Mouse (Mus musculus) kidney, adult 18-20 months (tissue): ENCODE data around the gene Vtcn1.

Source experiments
- DNase-seq: peaks from one replicate; pipeline ENCODE4 v3.0.0; 2021

Vtcn1 gene

DNA sequence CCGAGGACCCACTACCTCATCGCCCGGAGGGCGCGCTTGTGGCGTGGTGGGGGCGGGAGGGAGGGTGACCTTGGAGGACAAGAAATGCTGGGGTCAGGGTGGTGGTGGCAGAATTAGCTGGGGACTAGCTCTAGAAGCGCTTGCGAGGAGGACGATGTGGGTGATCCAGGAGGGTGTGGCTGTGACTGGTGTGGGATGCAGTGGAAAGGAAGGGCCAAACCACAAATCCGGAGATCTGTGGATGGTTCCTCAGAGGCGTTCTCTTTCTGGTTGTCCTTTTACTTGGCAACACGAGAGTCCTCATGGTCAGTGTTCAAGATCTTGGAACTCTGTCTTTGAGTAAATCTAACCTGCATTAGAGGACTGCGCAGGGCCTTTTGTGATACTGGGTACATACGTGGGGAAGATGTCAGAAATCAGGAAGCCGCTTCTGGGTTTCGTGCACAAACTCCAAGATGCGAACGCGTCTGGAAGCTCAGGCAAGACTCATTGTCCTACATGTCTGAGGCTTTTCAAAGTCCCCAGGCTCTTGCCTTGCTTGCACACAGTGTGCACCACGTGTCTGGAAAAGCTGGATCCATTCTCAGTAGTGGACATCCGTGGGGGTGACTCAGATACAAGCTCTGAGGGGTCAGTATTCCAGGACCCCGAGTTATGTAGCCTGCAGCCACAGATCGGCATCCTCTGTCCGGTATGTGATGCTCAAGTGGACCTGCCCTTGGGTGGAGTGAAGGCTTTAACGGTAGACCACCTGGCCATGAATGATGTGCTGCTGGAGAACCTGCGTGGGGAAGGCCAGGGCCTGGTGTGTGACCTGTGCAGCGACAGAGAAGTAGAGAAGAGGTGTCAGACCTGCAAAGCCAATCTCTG, 97.5 kb downstream of the Vtcn1 start:
- DNase-seq = no peak

DNA sequence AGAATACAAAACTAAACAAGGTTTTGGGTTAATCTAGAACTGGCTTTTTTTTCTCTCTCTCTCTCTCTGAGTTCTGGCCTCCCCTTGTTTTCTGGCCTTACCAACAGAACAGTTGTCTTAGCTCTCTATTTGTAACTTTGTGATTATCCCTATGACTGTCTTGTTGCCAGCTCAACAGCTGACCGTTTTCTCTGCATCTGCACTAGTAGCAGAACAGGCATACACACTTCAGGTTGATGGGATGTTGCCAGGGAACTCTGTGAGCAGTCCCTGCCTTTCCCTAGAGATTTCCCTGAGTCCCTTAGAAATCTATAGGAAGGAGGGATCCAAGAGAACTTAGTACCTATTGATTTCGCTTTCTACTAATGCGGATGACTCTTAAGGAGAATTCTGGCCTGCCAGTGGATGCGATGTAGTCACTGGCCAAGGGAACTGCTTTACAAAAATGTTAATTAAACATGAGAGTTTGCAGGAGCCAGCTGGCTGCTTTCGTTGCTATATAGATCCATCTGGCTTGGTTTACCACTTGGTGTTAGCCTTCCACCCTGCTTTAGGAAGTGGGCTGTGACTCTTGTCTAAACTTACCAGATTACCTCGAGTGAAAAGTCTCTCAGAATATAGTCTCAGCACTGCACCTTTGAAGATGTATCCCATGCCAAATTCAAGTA, 98.9 kb downstream of the Vtcn1 start:
- no peak for DNase-seq

DNA sequence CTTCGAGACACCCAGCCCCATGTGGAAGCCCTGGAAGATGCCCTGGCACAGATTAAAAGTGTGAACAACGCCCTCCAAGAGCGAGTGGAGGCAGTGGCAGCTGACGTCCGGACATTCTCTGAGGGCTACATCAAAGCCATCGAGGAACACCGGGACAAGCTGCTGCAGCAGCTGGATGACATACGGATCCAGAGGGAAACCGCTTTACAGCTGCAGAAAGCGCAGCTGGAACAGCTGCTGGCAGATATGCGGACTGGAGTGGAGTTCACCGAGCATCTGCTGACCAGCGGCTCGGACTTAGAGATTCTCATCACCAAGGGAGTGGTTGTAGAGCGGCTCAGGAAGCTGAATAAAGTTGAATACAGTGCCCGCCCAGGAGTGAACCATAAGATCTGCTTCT, 99.9 kb downstream of the Vtcn1 start:
- no peak for DNase-seq

DNA sequence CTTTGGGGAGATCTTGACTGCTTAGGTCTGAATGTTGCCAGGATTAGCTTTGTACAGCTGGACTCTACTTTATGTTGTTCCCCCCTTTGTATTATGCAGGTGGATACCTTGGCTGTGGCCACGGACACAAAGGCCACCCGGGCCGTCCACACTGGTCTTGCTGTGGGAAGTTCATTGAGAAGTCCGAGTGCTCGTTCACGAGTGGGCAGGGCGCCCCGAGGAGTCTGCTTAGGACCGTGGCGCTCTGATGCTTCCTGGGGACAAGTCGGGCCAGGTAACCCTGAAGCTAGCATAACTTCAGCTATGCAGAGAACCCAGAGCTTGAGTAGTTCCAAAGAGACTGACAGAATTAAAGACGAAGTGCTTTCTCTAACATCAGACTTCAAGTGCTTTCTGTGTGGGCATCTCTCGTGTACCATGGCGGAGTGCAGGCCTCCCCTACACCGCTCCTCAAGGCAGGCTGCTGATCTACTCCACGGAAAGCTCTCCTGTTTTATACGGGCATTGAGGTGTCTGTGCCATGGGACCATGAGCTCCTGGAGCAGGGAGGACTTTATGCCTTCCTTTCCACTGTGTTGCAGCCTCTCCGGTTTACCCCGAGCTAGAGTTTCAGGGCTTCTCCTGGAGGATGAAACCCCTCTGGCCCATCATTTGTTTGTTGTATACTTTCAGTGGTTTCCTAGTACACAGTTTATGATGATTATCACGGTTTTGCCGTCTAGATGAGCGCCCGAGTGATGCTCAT, 106.2 kb downstream of the Vtcn1 start:
- DNase-seq = no peak

DNA sequence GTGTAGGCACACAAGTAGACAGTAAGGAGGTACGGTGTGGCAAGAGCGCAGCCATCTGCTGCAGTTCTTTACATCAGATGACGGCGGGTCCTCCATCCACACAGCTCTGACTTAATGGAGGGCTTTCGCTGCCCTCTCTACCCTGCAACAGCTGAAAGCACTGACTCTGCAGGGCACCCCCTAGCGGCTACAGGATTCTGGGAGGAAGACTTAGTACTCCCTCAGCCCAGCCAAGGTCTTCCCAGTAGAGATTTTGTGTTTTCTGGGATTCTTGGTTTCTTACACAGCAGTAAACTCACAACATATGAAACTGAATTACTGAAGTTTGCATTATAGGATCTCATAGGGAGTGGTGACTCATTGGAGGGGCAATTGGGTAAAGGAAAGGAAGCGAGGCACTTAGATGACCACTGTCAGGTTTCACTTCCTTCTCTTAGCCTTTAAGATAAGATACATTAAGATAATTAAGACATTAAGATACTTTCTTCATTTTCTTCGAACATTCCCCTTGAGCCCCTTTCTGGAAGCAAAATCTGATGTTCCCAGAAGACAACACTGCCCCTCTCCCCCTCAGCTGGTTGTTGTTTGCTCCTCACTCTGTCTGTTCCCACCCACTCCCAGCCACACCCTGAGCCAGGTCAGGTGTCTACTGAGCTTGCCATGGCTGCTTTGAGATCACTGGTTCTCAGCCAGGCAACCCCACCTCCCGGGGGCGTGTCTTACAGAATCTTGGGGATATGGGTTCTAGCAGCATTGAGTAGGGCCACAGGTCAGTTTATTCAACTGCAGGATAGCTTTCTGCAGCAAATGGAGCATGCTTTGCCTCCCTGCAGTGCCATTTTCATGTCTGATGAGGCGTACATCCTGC, 107.1 kb downstream of the Vtcn1 start:
- DNase-seq = no peak

DNA sequence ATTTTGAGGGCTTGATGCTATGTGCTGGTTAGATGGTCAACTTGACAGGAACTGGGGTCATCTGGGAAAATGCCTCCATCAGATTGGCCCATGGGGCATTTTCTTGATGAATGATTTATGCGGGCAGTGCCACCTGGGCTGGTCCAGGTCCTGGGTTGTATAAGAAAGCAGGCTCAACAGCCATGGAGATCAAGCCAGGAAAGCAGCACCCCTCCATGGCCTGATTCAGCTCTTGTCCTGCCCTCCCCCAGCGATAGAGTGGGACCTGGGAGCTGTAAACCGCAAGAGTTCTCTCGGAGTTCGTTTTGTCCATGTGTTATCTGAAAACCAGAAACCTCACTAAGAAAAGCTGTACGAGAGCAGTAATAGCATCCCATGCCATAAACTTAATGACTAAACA, 110.3 kb downstream of the Vtcn1 start:
- no peak for DNase-seq

DNA sequence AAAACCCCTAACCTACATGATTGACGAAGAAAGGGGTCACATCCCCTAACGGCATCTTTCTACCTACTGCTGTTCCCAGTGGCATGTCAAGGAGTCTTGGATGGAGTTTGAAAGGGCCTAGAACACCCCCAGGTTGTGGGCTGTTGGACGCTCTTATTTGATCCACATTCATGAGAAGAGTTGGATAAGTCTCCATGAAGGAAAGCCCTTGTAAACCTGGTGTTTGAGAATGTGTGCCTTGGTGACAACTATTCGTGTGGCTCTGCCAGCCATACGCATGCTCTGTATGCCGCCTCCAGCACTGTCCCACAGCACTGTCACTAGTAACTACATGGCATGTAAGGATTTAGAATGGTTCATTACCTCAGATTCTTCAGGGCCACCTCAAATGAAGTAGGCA, 110.9 kb downstream of the Vtcn1 start:
- DNase-seq = no peak

DNA sequence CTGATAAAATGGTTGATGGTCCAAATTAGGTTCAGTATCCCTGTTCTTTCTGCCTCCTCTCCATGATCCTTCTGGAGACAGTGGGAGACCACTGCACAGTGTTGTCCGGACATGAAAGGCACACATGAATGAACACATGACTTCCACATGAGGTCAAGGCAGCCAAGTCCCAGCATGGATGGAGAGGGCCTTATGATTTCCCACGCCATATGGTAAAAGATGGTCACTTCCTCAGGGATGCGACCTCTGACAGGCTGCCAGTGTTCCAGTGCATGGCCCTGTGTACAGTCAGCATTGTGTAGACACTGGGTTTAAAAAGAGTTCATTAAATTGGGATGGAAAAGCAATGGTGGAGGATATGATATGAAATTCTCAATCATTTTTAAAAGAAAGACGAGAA, 113.0 kb downstream of the Vtcn1 start:
- no peak for DNase-seq

DNA sequence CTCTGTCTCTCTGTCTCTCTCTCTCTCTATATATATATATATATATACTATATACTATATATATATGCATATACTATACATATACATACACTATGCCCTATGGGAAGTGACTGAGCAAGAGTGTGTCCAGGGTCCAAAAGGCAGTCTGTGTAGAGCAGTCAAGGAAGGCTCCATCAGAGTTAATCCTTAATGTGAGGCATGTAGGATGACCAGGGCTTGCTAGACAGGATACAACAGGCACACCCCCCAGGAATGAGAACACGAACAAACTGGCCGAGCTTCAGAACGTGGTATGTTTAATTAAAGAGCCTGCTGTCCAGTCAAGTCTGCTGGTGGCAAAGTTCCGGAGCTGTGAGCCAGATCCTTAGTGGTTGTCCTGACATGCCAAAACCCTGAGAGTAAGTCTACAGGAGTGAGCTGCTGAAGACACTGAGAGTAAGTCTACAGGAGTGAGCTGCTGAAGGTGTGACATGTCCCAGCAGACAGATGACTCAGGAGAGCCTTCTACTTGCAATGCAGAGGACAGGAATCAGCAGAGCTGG, 115.3 kb downstream of the Vtcn1 start:
- DNase-seq = no peak
